Mouse (Mus musculus): ENCODE data around the gene Tbcc. TPM values are rescaled to one million over a fixed set of nuclear protein-coding genes. Genes with fewer than 3 reads are reported as not detected.

Gene Tbcc
- total and polyA plus RNA-seq, 3 experiments = 15.1 to 27.8 (median 21.6) TPM

DNA sequence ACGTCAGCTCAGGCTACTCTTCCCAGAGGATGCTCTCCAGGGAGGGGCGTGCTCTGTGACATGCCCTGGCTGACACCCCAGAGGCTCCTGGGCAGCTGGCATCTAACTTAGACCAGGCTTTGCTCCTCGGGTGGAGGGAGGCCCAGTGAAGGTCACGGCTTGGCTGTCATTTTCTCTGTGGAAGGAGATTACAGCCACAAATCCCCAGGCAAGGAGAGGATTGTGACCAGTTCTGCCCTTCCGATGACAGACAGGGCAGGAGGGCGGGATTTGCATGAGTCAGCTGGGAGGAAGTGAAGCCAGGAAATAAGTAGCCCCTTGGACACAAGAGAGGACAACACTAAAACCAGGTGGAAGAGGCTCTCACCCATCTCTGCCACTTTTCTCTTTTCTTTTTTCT is 21.8 kb downstream of the Tbcc start:
- Histone ChIP-seq H3K4me2 (ENCODE audit: insufficient read depth, low read depth, poor library complexity, severe bottlenecking) (no peak overlapping the region; the same call in 1 of the 2 replicates), H3K9ac (ENCODE audit: insufficient read depth, low read depth) (no peak overlapping the region), H3K36me3 (replicated peaks in 1 of 2; ENCODE audit: control insufficient read depth in 1 of 2, insufficient read depth in 1 of 2, low read length in 1 of 2) (no peaks in the 10 kb centered on the region), H3K27ac (ENCODE audit: insufficient read depth, low read depth) (no peak overlapping the region), H3K79me2 (replicated peaks; ENCODE audit: control insufficient read depth, extremely low read depth, insufficient read depth, poor library complexity, severe bottlenecking) (no peaks in the 10 kb centered on the region), H3K4me1 (ENCODE audit: control insufficient read depth in 1 of 2, insufficient read depth in 2 of 2) (peaks cover 8 to 21% of the 10 kb centered on the region in 2 experiments), H3K4me3 (replicated peaks in 1 of 3; ENCODE audit: low read depth in 2 of 3, low read length in 2 of 3, poor library complexity in 1 of 3) (no peak overlapping the region), H3K9me3 (replicated peaks; ENCODE audit: low read length) (peaks cover 2% of the 10 kb centered on the region), H3K27me3 (replicated peaks) (no peaks in the 10 kb centered on the region)
- no peak for DNase-seq (ENCODE audit: extremely low read depth)
- in situ Hi-C loops (cut with MboI; ENCODE audit: low pct_ligation_motif_present, low pct_unique_long_range_greater_than_20kb, low sequenced_read_pairs) (no loop called here), dilution Hi-C loops (cut with MboI; ENCODE audit: extremely low pct_ligation_motif_present, extremely low pct_unique_long_range_greater_than_20kb, low sequenced_read_pairs) (no loop called here)
- no peak for TF ChIP-seq MXI1 (IDR thresholded peaks at IDR 0.05; ENCODE audit: low read depth, low read length)
- 0 out of 2 replicates have a peak, but pooled peaks have one; percentile 24 for TF ChIP-seq ELF1 (IDR thresholded peaks at IDR 0.05; ENCODE audit: low read depth, low read length)

DNA sequence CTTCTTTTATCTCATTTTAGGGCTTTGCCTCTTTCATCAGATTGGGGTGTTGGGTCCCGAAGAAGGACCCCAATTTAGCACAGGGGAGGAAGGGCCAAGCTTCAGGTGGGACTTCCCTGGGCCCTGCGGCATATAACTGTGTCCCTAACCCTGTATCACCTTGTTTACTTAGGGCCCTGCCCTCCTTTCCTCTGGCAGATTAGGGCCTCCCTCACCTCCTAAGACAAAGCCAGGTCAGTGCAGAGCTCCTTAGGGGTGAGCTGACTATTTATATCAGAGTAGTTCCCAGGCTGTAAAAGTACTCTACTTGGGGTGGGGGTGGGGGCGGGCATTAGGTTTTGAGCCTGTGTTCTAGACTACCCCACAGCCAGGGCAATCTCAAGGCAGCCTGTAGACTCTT is 24.6 kb downstream of the Tbcc start:
- TF ChIP-seq POLR2A (IDR thresholded peaks at IDR 0.05; ENCODE audit: low read depth, low read length) (no peak), MAX (IDR thresholded peaks at IDR 0.05; ENCODE audit: low read length) (no peak), JUND (conservative IDR thresholded peaks at IDR 0.05; ENCODE audit: low read depth, low read length) (no peak), TBP (conservative IDR thresholded peaks at IDR 0.05; ENCODE audit: low read depth, low read length) (no peak), SIN3A (IDR thresholded peaks at IDR 0.05; ENCODE audit: low read length) (no peak), MEF2A (IDR thresholded peaks at IDR 0.05; ENCODE audit: borderline replicate concordance, low read depth, low read length) (no peak), GABPA (IDR thresholded peaks at IDR 0.05; ENCODE audit: insufficient replicate concordance, low read depth, low read length) (no peak), BHLHE40 (IDR thresholded peaks at IDR 0.05; ENCODE audit: low read depth, low read length) (no peak), USF2 (conservative IDR thresholded peaks at IDR 0.05; ENCODE audit: low read depth, low read length) (no peak), UBTF (IDR thresholded peaks at IDR 0.05; ENCODE audit: low read depth, low read length) (no peak), NELFE (IDR thresholded peaks at IDR 0.05; ENCODE audit: low read depth, low read length) (no peak), E2F4 (IDR thresholded peaks at IDR 0.05; ENCODE audit: insufficient replicate concordance, low read depth, low read length) (no peak), TCF12 (IDR thresholded peaks at IDR 0.05; ENCODE audit: low read depth, low read length) (no peak), PAX5 (IDR thresholded peaks at IDR 0.05; ENCODE audit: low read length) (no peak), SMC3 (IDR thresholded peaks at IDR 0.05; ENCODE audit: low read depth, low read length) (no peak), CHD1 (IDR thresholded peaks at IDR 0.05; ENCODE audit: low read depth, low read length) (no peak), ETS1 (conservative IDR thresholded peaks at IDR 0.05; ENCODE audit: low read depth, low read length) (no peak)

More for the DNA sequence above, 24.6 kb downstream of the Tbcc start:
- Histone ChIP-seq H3K4me3 (replicated peaks in 1 of 3; ENCODE audit: low read depth in 2 of 3, low read length in 2 of 3, poor library complexity in 1 of 3) (no peak overlapping the region), H3K9ac (ENCODE audit: insufficient read depth, low read depth) (no peak overlapping the region), H3K4me2 (ENCODE audit: insufficient read depth, low read depth, poor library complexity, severe bottlenecking) (no peak overlapping the region), H3K9me3 (replicated peaks; ENCODE audit: low read length) (no peaks in the 10 kb centered on the region), H3K36me3 (replicated peaks in 1 of 2; ENCODE audit: control insufficient read depth in 1 of 2, insufficient read depth in 1 of 2, low read length in 1 of 2) (no peaks in the 10 kb centered on the region), H3K27me3 (replicated peaks) (no peaks in the 10 kb centered on the region), H3K79me2 (replicated peaks; ENCODE audit: control insufficient read depth, extremely low read depth, insufficient read depth, poor library complexity, severe bottlenecking) (no peaks in the 10 kb centered on the region), H3K27ac (ENCODE audit: insufficient read depth, low read depth) (no peak overlapping the region), H3K4me1 (ENCODE audit: control insufficient read depth in 1 of 2, insufficient read depth in 2 of 2) (peaks cover 8 to 21% of the 10 kb centered on the region in 2 experiments)
- in situ Hi-C loops (cut with MboI; ENCODE audit: low pct_ligation_motif_present, low pct_unique_long_range_greater_than_20kb, low sequenced_read_pairs) = no loop called here
- no peak for DNase-seq (ENCODE audit: extremely low read depth)
- dilution Hi-C loops (cut with MboI; ENCODE audit: extremely low pct_ligation_motif_present, extremely low pct_unique_long_range_greater_than_20kb, low sequenced_read_pairs) = no loop called here
